Mouse (Mus musculus): ENCODE data around the gene Adgrg4.

Gene Adgrg4

GRCm38 (mm10) chrX:56869863-56870262, at the start of gene Adgrg4:
TSS of gene Adgrg4 (plus strand) at chrX:56870163.
- TF ChIP-seq GATA4 (IDR thresholded peaks at IDR 0.05; ENCODE audit: insufficient replicate concordance, low read length) = no peak

GRCm38 (mm10) chrX:56821765-56822603, 48.0 kb upstream of the Adgrg4 start, which contains the start of gene Map7d3:
TSS of gene Map7d3 (minus strand) at chrX:56822326.
- TF ChIP-seq GATA4 (IDR thresholded peaks at IDR 0.05; ENCODE audit: insufficient replicate concordance, low read length) = no peak

DNA sequence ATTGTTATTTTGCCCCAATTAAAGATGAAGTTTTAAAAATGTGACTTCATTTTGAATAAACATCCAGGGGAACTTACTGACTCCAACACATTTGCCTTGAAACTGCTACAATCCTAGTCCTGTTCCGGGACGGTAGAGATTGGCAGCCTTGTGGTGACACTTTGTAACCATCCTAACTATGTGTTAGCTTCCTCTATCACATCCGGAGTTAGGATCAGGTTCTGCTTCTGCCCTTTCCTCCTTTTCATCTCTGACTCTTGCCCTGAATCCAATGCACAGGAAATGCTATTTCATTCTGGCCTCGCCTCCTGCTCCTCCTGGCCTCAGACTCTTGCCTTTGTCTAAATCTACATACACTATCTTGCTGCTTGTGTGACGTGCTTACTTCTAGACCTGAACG, 42.5 kb upstream of the Adgrg4 start:
- TF ChIP-seq GATA4 (IDR thresholded peaks at IDR 0.05; ENCODE audit: insufficient replicate concordance, low read length) = no peak

GRCm38 (mm10) chrX:56835842-56836241, 34.1 kb upstream of the Adgrg4 start:
- TF ChIP-seq GATA4 (IDR thresholded peaks at IDR 0.05; ENCODE audit: insufficient replicate concordance, low read length) = no peak

- TF ChIP-seq GATA4 (IDR thresholded peaks at IDR 0.05; ENCODE audit: insufficient replicate concordance, low read length) = no peak
These were observed 30.6 kb upstream of the Adgrg4 start for GRCm38 (mm10) chrX:56839369-56839768.

- no peak for TF ChIP-seq GATA4 (IDR thresholded peaks at IDR 0.05; ENCODE audit: insufficient replicate concordance, low read length)
These were observed 28.7 kb upstream of the Adgrg4 start for GRCm38 (mm10) chrX:56841255-56841654.

- no peak for TF ChIP-seq GATA4 (IDR thresholded peaks at IDR 0.05; ENCODE audit: insufficient replicate concordance, low read length)
These were observed 142.9 kb downstream of the Adgrg4 start for GRCm38 (mm10) chrX:57012891-57013290.

DNA sequence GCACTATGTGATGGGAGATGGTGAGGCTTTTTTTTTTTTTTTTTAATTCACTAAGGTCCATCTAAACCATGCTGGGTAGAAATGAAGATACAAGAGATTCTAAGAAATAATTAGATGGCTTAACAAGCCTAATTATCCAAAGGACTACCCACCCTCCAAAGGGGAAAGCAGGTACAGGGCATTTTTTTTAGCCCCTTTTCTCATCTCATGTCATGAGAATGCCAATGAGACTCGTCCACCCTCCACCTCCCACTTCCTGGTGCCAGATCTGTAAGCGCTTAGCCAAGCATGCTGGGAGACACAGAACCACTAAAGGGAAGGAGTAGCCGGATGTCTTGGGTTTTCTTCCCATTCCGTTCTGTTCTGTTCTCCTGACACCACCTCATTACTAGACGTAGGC, 172.8 kb downstream of the Adgrg4 start, which contains the start of gene Brs3:
Gene Brs3 (plus strand): TSS at position 301 of the 400 bp plus-strand sequence.
- no peak for TF ChIP-seq GATA4 (IDR thresholded peaks at IDR 0.05; ENCODE audit: insufficient replicate concordance, low read length)

DNA sequence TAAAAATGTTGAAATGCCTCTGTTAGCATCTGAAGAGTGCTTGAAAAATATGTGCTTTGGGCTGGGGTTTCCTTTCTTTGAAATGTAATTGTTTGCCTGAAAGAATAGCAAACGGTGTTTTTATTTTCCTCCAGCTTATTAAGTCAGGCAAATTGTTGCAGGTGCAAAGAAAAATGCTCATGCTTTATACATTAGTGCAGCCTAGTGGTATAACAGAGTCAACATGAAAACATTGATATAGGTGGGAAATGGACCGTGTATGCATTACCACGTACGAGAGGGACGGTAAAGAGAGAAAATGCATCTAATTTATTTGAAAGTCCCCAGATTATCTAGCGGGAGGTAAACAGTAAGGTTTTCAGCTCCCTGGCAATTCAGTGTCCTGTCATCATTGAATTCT, 173.9 kb downstream of the Adgrg4 start:
- no peak for TF ChIP-seq GATA4 (IDR thresholded peaks at IDR 0.05; ENCODE audit: insufficient replicate concordance, low read length)
